13 mouse cellular contexts compared by ENCODE assay signal in the genomic region with DNA sequence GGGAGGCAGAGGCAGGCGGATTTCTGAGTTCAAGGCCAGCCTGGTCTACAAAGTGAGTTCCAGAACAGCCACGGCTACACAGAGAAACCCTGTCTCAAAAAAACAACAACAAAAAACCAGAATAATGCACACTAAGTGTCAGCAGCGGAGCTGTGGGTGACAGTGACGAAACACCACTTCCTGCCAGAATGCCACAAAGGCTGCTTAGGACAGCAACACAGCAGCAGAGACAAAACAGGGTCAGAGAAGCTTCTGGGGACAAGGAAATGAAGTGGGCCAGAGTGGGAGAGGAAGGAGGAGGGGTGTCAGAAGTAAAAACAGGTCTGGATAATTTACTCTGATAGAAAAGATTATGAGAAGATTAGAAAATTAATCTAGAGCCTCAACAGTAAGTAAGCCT. TPM values are rescaled to one million over a fixed set of nuclear protein-coding genes. Genes with fewer than 3 reads are reported as not detected.
DNase-seq lines count a peak whose midpoint lies in the region; ATAC-seq and TF ChIP-seq lines count a peak whose summit lies in the region.
"Had no signal": no experiment of that assay in that cellular context is flagged by ENCODE, and none has a peak within 500 bp of the region (broad histone marks: within the 10 kb centered on the region; RNA-seq: fewer than 3 reads in every experiment).

No protein-coding gene starts in this region.

- no peak for TF ChIP-seq POLR2A in bone marrow, adult 2 months (IDR thresholded peaks at IDR 0.05; ENCODE audit: borderline replicate concordance, control insufficient read depth, low read depth, low read length)
- no peak for TF ChIP-seq POLR2A in thymus, adult 2 months (IDR thresholded peaks at IDR 0.05; ENCODE audit: control insufficient read depth, extremely low read depth, insufficient read depth, low read length, poor library complexity)

- no peak overlapping the region for H3K4me3 ChIP-seq in layer of hippocampus, adult 2 months
- H3K4me3 ChIP-seq in bone marrow, adult 2 months (replicated peaks; ENCODE audit: control insufficient read depth, low read depth, low read length): no peak overlapping the region
- H3K4me3 ChIP-seq in thymus, adult 2 months (ENCODE audit: control insufficient read depth, insufficient read depth, low read length): no peak overlapping the region
- no peak overlapping the region for H3K4me3 ChIP-seq in forebrain, embryonic 11.5 days (ENCODE audit: low read depth, low read length)
- no peak overlapping the region for H3K4me3 ChIP-seq in forebrain, embryonic 16.5 days (replicated peaks; ENCODE audit: low read length)
- H3K4me3 ChIP-seq: heart, embryonic 15.5 days; kidney, embryonic 15.5 days; limb, embryonic 10.5 days; midbrain, embryonic 12.5 days had no signal

- intact Hi-C loops in left cerebral cortex, postnatal 14 days (cut with DNase I): no loop called here

- WGBS in bone marrow, adult 2 months: 18% methylated on average over 4 of the region's 4 CpGs
- WGBS in thymus, adult 2 months: 26% methylated on average over 4 of the region's 4 CpGs
- 96% methylated on average over 4 of the region's 4 CpGs for WGBS in forebrain, embryonic 11.5 days
- 91% methylated on average over 4 of the region's 4 CpGs for WGBS in forebrain, embryonic 16.5 days

- no peaks in the 10 kb centered on the region for H3K9me3 ChIP-seq in forebrain, embryonic 11.5 days (ENCODE audit: control insufficient read depth, low read length)
- no peaks in the 10 kb centered on the region for H3K9me3 ChIP-seq in forebrain, embryonic 16.5 days (ENCODE audit: control insufficient read depth, low read length)
- H3K9me3 ChIP-seq: heart, embryonic 15.5 days; kidney, embryonic 15.5 days; limb, embryonic 10.5 days; midbrain, embryonic 12.5 days had no signal

- no peak overlapping the region for H3K4me2 ChIP-seq in forebrain, embryonic 11.5 days (ENCODE audit: low read depth, low read length, severe bottlenecking)
- no peak overlapping the region for H3K4me2 ChIP-seq in forebrain, embryonic 16.5 days (ENCODE audit: low read length)
- H3K4me2 ChIP-seq: heart, embryonic 15.5 days; kidney, embryonic 15.5 days; midbrain, embryonic 12.5 days had no signal

- no peak for ATAC-seq in forebrain, embryonic 11.5 days (replicated peaks; ENCODE audit: low FRiP score)
- no peak for ATAC-seq in forebrain, embryonic 16.5 days

- H3K4me1 ChIP-seq in bone marrow, adult 2 months (ENCODE audit: control insufficient read depth, insufficient read depth, low read length): no peaks in the 10 kb centered on the region; the same call in 1 of the 2 replicates
- H3K4me1 ChIP-seq in thymus, adult 2 months (replicated peaks; ENCODE audit: control insufficient read depth, insufficient read depth, low read length): peaks cover 2% of the 10 kb centered on the region
- H3K4me1 ChIP-seq in forebrain, embryonic 11.5 days (replicated peaks; ENCODE audit: control insufficient read depth, insufficient read depth, low read length): no peaks in the 10 kb centered on the region
- peaks cover 4% of the 10 kb centered on the region for H3K4me1 ChIP-seq in forebrain, embryonic 16.5 days (replicated peaks; ENCODE audit: control insufficient read depth, insufficient read depth, low read length)
- H3K4me1 ChIP-seq: heart, embryonic 15.5 days; kidney, embryonic 15.5 days had no signal

- no peak for DNase-seq in layer of hippocampus, adult 2 months (ENCODE audit: low spot score in 2 of 2)
- DNase-seq in layer of hippocampus, adult 11-12 months (ENCODE audit: low spot score): no peak
- peak; percentile 47 for DNase-seq in lung, postnatal 14 days
- peak; percentile 68 for DNase-seq in thymus, adult 2 months
- no peak for DNase-seq in forebrain, embryonic 11.5 days (ENCODE audit: low spot score)
- no peak for DNase-seq in left cerebral cortex, postnatal 14 days (ENCODE audit: low spot score in 2 of 2)
- DNase-seq: cerebellum, adult 11 months had no signal

- H3K36me3 ChIP-seq in thymus, adult 2 months (ENCODE audit: control insufficient read depth, insufficient read depth, low read length): no peaks in the 10 kb centered on the region
- no peaks in the 10 kb centered on the region for H3K36me3 ChIP-seq in forebrain, embryonic 11.5 days (ENCODE audit: control insufficient read depth, insufficient read depth, low read length)
- 0 out of 2 replicates have a peak, but pooled peaks cover 2% of the 10 kb centered on the region for H3K36me3 ChIP-seq in forebrain, embryonic 16.5 days (ENCODE audit: control insufficient read depth, insufficient read depth)
- H3K36me3 ChIP-seq: heart, embryonic 15.5 days; midbrain, embryonic 12.5 days had no signal

- H3K27me3 ChIP-seq in thymus, adult 2 months (ENCODE audit: control insufficient read depth, insufficient read depth, low read length): no peaks in the 10 kb centered on the region
- H3K27me3 ChIP-seq in forebrain, embryonic 11.5 days (ENCODE audit: control insufficient read depth, insufficient read depth, low read length): no peaks in the 10 kb centered on the region
- no peaks in the 10 kb centered on the region for H3K27me3 ChIP-seq in forebrain, embryonic 16.5 days (replicated peaks; ENCODE audit: control insufficient read depth, insufficient read depth, low read length)
- H3K27me3 ChIP-seq: heart, embryonic 15.5 days; kidney, embryonic 15.5 days; midbrain, embryonic 12.5 days had no signal

- no peak overlapping the region for H3K9ac ChIP-seq in forebrain, embryonic 11.5 days (ENCODE audit: low read length)
- no peak overlapping the region for H3K9ac ChIP-seq in forebrain, embryonic 16.5 days (replicated peaks; ENCODE audit: low read depth, low read length)
- H3K9ac ChIP-seq: heart, embryonic 15.5 days; kidney, embryonic 15.5 days; midbrain, embryonic 12.5 days had no signal

- TF ChIP-seq CTCF in layer of hippocampus, adult 2 months (conservative IDR thresholded peaks at IDR 0.05): no peak
- no peak for TF ChIP-seq CTCF in bone marrow, adult 2 months (IDR thresholded peaks at IDR 0.05; ENCODE audit: control insufficient read depth, insufficient read depth, low read length)
- no peak for TF ChIP-seq CTCF in thymus, adult 2 months (IDR thresholded peaks at IDR 0.05; ENCODE audit: borderline replicate concordance, control insufficient read depth, extremely low read depth, insufficient read depth, low read length, poor library complexity)

- H3K27ac ChIP-seq in layer of hippocampus, adult 2 months: peak overlapping the region; percentile 66; the same call in 1 of the 2 replicates
- peak overlapping the region; percentile 53 for H3K27ac ChIP-seq in bone marrow, adult 2 months (ENCODE audit: control insufficient read depth, insufficient read depth, low read depth, low read length, poor library complexity)
- H3K27ac ChIP-seq in thymus, adult 2 months (ENCODE audit: control insufficient read depth, insufficient read depth, low read length): peak overlapping the region; percentile 61; the same call in 1 of the 2 replicates
- no peak overlapping the region for H3K27ac ChIP-seq in forebrain, embryonic 11.5 days (ENCODE audit: low read depth, low read length)
- H3K27ac ChIP-seq in forebrain, embryonic 16.5 days (ENCODE audit: low read length): no peak overlapping the region
- H3K27ac ChIP-seq: heart, embryonic 15.5 days; kidney, embryonic 15.5 days; limb, embryonic 10.5 days; midbrain, embryonic 12.5 days had no signal

RNA-seq across cellular contexts. Expression of a gene that starts 49.5 kb away (rescaled TPM):
- total RNA-seq in layer of hippocampus, adult 2 months (2021): 10 to 100 TPM; 10.6 to 12.2 TPM
- polyA plus RNA-seq in bone marrow, adult 2 months (2011; ENCODE audit: insufficient read depth, insufficient read length, low replicate concordance, missing spikeins): 16.1 and 27.3 TPM in 2 replicates
- 20.6 and 21.6 TPM in 2 replicates for polyA plus RNA-seq in thymus, adult 2 months (2012; rRNA removed)
- polyA plus RNA-seq in forebrain, embryonic 11.5 days (2014; fragmentation: Nextera tagmentation; extraction: Ambion mirVana): 77.6 and 87.4 TPM in 2 replicates
- total RNA-seq in left cerebral cortex, postnatal 14 days (2021): 10 to 100 TPM; 22.2 to 24.0 TPM
- 31.1 and 34.9 TPM in 2 replicates for polyA plus RNA-seq in forebrain, embryonic 16.5 days (2015; fragmentation: Nextera tagmentation; extraction: Ambion mirVana)

Comparison
In these comparisons a context has a peak if more than half of its experiments do, and no peak if none do; other contexts are left out.
1. DNase-seq: peak in lung, postnatal 14 days (single experiment) and thymus, adult 2 months (single experiment); none in layer of hippocampus, adult 2 months (0 of 2), layer of hippocampus, adult 11-12 months (single experiment), forebrain, embryonic 11.5 days (single experiment) and left cerebral cortex, postnatal 14 days (0 of 2).
2. H3K27ac ChIP-seq: peak in layer of hippocampus, adult 2 months (single experiment), bone marrow, adult 2 months (single experiment) and thymus, adult 2 months (single experiment); none in forebrain, embryonic 11.5 days (single experiment) and forebrain, embryonic 16.5 days (single experiment).